Mouse (Mus musculus): ENCODE results near the gene Ap1m1. TPM values are rescaled to one million over a fixed set of nuclear protein-coding genes. Genes with fewer than 3 reads are reported as not detected.

The Ap1m1 gene
- polyA plus RNA-seq, 1 experiment from 2014 or later = 207 TPM

DNA sequence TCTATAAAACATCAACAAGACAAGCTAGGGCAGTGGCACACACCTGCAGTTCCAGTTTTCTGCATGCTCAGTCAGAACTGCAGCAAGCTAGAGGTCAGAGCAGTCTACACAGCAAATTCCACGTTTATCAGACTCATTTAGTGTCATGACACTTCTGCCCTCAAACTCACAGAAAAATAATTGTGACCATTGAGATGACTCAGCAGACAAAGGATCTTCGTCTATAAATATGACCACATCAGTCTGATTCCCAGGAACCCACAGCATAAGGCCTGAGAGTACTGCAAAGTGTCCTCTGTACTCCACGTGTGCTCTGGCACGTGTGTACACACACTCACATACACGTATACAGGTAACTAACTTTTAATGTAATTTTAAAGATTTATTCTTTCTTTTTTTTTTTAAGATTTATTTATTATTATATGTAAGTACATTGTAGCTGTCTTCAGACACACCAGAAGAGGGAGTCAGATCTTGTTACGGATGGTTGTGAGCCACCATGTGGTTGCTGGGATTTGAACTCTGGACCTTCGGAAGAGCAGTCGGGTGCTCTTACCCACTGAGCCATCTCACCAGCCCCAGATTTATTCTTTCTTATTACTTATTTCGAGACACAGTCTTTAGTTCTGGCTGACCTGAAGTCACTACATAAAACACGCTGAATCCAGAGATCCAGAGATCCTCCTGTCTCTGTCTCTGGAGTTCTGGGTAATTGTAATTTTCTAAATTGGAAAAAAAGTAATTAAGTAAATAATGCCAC, 20.9 kb upstream of the Ap1m1 start:
- WGBS = 84% methylated on average over 10 of the region's 10 CpGs
- peaks cover 5% of the 10 kb centered on the region; the same call in 1 of the 2 replicates for H3K27me3 ChIP-seq (replicated peaks)

DNA sequence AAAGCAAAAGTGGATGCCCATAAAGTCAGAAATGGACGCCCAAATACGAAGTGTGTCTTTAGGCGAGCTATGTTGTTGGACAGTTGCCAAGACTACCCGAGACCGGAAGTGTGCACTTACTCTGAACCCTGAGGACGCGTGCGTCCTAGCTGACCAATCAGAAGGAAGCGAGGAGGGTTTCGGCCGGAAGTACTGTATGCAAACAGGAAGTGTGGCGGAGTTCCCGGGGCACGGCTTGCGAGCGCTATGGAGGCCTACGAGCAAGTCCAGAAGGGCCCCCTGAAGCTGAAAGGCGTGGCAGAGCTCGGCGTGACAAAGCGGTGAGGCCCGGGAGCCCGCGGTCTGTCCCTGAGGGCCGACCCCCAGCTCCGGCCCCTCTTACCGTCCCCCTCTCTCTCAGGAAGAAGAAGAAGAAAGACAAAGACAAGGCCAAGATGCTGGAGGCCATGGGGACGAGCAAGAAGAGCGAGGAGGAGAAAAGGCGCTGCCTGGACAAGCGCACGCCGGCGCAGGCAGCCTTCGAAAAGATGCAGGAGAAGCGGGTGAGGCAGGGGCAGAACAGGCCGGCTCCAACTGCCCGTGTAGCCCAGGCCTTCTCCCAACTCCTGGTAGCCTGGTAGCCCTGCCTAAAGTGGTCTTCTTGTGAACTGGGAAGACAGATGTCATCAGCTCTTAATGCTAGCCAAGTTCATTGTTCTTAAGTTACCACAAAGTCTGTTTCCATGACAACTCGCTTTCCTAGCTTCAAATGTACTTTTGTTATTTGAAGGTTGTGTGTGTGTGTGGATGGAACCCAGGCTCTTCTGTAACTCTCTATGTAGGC, 20.1 kb upstream of the Ap1m1 start, which contains the start of gene Fam32a:
Gene Fam32a, plus strand, starts transcription at position 190 of the 823 bp plus-strand sequence.
- Histone ChIP-seq H3K4me2 (replicated peaks) (peak within 1 kb of the TSS; percentile 91), H3K4me3 (peak within 1 kb of the TSS; percentile 77), H3K36me3 (peaks cover 31% of the 10 kb centered on the region), H3K4me1 (peaks cover 16% of the 10 kb centered on the region), H3K27ac (0 out of 2 replicates have a peak within 1 kb of the TSS, but pooled peaks have one; percentile 13), H3K9me3 (no peaks in the 10 kb centered on the region), H3K9ac (peak within 1 kb of the TSS; percentile 68), H3K27me3 (replicated peaks) (peaks cover 5% of the 10 kb centered on the region; the same call in 1 of the 2 replicates)
- ATAC-seq (ENCODE audit: low FRiP score, low read depth) = peak; percentile 98
- WGBS = 15% methylated on average over 39 of the region's 39 CpGs

More for the DNA sequence above, 20.9 kb upstream of the Ap1m1 start:
- Histone ChIP-seq H3K9ac (no peak overlapping the region), H3K4me3 (no peak overlapping the region), H3K36me3 (peaks cover 28% of the 10 kb centered on the region), H3K4me1 (peaks cover 16% of the 10 kb centered on the region), H3K27ac (no peak overlapping the region), H3K4me2 (replicated peaks) (peak overlapping the region; percentile 91), H3K9me3 (no peaks in the 10 kb centered on the region)
- ATAC-seq (ENCODE audit: low FRiP score, low read depth) = peak; percentile 57

DNA sequence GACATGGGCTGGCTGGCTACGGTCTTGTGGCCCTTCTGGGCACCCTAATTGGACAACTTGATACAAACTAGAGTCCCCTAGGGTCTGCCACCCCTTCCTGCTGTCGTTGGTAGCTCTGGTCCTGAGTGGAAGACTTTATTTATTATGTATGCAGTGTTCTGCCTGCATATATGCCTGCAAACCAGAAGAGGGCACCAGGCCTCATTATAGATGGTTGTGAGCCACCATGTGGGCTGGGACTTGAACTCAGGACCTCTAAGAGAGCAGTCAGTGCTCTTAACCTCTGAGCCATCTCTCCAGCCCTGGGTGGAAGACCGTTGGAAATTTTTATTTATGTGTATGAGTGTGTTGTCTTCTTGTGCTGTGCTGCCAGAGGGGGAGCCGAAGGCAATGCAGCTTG, 19.1 kb upstream of the Ap1m1 start:
- Histone ChIP-seq H3K36me3 (peaks cover 31% of the 10 kb centered on the region), H3K4me2 (replicated peaks) (peak overlapping the region; percentile 91), H3K4me1 (peaks cover 16% of the 10 kb centered on the region), H3K27me3 (replicated peaks) (no peaks in the 10 kb centered on the region), H3K27ac (no peak overlapping the region), H3K4me3 (peak overlapping the region; percentile 77), H3K9ac (no peak overlapping the region), H3K9me3 (no peaks in the 10 kb centered on the region)
- 91% methylated on average over 4 of the region's 4 CpGs for WGBS
- ATAC-seq (ENCODE audit: low FRiP score, low read depth) = no peak

DNA sequence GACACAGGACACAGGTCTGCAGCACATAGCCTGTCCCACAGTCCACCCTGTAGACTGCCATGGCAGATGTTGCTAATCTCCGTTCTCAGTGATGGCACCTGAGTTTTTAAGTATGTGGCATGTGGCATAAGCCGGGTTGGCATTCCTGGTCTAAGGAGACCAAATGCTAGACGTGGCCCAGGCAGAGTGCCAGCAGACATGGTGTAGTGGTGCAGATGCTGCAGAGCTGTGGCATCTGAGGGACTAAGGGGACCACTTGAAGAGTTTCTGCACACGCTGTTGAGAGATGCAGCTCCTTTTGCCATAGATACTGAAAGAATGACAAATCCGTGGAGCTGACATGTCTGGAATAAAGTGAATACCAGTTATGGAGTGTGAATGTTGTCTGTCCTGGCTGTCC, 17.2 kb upstream of the Ap1m1 start:
- Histone ChIP-seq H3K4me2 (replicated peaks) (no peak overlapping the region), H3K27me3 (replicated peaks) (no peaks in the 10 kb centered on the region), H3K9ac (no peak overlapping the region), H3K4me1 (peaks cover 16% of the 10 kb centered on the region), H3K36me3 (peaks cover 31% of the 10 kb centered on the region), H3K4me3 (no peak overlapping the region), H3K27ac (no peak overlapping the region), H3K9me3 (no peaks in the 10 kb centered on the region)
- no peak for ATAC-seq (ENCODE audit: low FRiP score, low read depth)
- 95% methylated on average over 5 of the region's 5 CpGs for WGBS

DNA sequence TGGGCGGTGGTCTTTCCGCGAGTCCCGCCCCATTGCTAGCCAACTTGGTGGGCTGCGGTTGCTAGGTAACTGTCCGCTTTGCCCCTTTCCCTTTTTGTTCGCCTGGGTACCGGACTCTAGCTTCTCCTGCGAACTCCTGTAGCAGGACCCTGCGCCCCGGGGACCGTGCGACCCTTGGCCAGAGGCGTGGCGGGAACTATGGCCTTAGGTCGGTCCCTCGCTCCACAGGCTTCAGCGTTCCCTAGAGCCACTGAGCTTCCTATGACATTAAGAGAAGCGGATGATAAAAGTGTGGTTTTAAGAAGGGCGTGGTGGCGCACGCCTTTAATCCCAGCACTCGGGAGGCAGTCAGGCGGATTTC, 565 bp downstream of the Ap1m1 start:
- H3K27ac ChIP-seq = peak overlapping the region; percentile 84; the same call in 1 of the 2 replicates
- H3K27me3 ChIP-seq (replicated peaks) = no peaks in the 10 kb centered on the region
- H3K4me3 ChIP-seq = peak overlapping the region; percentile 64
- no peak for ATAC-seq (ENCODE audit: low FRiP score, low read depth)
- peak overlapping the region; percentile 78 for H3K4me2 ChIP-seq (replicated peaks)
- H3K36me3 ChIP-seq = peaks cover 8% of the 10 kb centered on the region
- 1% methylated on average over 24 of the region's 24 CpGs for WGBS
- H3K9me3 ChIP-seq = no peaks in the 10 kb centered on the region
- H3K9ac ChIP-seq = peak overlapping the region; percentile 62
- peaks cover 22% of the 10 kb centered on the region for H3K4me1 ChIP-seq

DNA sequence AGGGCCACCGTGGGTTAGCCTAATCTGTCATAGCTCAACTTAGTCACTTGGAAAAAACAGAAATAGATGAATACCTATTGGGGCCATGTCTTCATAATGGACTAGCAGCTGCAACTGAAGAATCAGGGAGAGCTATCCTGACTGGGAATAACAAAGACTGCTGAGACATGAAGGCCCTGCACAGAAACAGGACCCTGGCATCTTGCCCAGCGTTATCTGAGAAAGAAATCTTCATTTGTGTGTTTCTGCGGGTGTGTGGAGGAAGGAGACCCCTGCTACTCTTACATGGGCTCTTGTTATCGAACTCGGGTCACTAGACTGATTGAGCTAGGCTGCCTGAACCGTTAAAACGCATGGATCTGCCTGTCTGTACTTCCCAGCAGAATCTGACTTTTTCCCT, 1.1 kb downstream of the Ap1m1 start:
- Histone ChIP-seq H3K9ac (peak overlapping the region; percentile 62), H3K27ac (no peak overlapping the region), H3K4me3 (peak overlapping the region; percentile 64), H3K4me2 (replicated peaks) (peak overlapping the region; percentile 78), H3K4me1 (peaks cover 22% of the 10 kb centered on the region), H3K9me3 (no peaks in the 10 kb centered on the region), H3K36me3 (peaks cover 8% of the 10 kb centered on the region), H3K27me3 (replicated peaks) (no peaks in the 10 kb centered on the region)
- ATAC-seq (ENCODE audit: low FRiP score, low read depth) = no peak
- 64% methylated on average over 7 of the region's 7 CpGs for WGBS

DNA sequence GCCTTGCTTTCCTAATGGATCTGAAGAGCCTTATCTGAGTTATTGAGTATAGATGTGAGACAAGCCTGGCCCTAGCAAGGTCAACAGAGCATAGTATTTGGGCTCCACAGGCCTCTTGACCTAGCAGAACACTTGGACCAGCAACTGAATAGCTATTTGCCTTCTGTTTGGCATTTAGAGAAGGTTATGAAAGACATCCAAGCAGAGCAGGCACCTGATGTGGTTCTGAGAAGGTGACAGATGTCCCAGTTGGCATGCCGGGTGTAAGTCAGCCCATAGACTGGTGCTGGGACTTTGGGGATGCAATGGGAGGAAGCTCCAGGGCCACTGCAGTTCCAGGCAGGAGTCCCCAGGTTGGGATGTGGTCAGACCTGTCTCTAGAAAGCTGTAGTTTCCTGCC, 2.4 kb downstream of the Ap1m1 start:
- Histone ChIP-seq H3K36me3 (peaks cover 21% of the 10 kb centered on the region), H3K9me3 (no peaks in the 10 kb centered on the region), H3K27ac (no peak overlapping the region), H3K4me3 (no peak overlapping the region), H3K27me3 (replicated peaks) (no peaks in the 10 kb centered on the region), H3K4me1 (peaks cover 22% of the 10 kb centered on the region), H3K9ac (no peak overlapping the region), H3K4me2 (replicated peaks) (no peak overlapping the region)
- WGBS = 94% methylated on average over 1 of the region's 1 CpGs
- no peak for ATAC-seq (ENCODE audit: low FRiP score, low read depth)

DNA sequence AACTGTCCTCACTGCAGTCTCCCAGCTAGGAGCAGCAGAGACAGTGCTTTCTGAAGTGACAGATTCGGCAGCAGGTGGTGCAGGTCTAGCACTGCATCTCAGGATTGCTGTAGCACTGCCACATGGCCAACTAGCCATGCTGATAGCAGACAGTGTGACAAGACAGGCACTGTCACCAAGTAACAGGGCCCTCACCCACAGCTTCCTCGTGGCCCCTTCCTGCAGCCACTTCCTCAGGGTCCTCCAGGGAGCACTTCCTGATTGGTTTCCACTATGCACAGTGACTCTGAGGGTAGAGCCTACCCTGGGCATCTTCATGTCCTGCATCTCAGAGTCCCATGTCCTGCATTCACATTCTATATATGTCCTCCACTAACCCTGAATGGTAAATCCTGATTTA, 4.8 kb downstream of the Ap1m1 start:
- Histone ChIP-seq H3K9ac (no peak overlapping the region), H3K36me3 (peaks cover 37% of the 10 kb centered on the region), H3K9me3 (no peaks in the 10 kb centered on the region), H3K4me1 (peaks cover 22% of the 10 kb centered on the region), H3K4me3 (no peak overlapping the region), H3K4me2 (replicated peaks) (no peak overlapping the region), H3K27ac (no peak overlapping the region), H3K27me3 (replicated peaks) (no peaks in the 10 kb centered on the region)
- no peak for ATAC-seq (ENCODE audit: low FRiP score, low read depth)
- WGBS = 75% methylated on average over 2 of the region's 2 CpGs

DNA sequence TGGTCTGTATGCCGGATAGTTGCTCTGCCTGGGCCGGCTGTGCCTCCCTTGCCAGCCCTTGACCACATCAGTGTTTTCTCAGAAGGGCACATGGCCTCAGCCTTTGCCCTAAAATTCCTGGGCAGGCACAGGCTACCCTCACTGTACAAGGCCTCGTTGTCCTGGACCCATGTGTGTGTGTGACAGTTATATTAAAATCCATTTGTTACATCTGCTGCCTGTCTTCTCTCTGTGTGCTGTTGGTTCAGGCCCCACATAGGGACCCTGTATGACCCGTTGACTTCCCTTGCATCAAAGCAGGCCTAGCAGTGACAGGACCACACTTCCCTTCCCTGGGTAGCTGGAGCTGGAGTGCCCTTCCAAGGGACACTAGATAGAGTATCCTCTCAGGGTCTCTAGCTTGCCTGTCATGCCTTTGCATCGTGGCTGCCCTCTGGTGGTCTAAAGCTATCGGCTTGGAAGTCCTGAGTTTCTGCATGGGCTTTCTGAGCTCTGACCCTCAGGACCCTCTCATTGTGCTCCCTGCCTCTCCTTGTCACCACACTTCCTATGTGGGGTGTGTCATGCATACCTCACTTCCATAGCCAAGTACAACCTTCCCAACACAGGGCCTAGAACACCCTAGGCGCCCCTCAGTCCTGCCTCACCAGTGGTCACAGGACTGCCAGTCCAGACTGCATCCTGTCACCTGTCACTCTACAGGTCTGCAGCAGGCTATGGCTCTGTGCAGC, 17.5 kb downstream of the Ap1m1 start:
- H3K36me3 ChIP-seq = peaks cover 38% of the 10 kb centered on the region
- H3K9ac ChIP-seq = no peak overlapping the region
- no peak overlapping the region for H3K4me3 ChIP-seq
- WGBS = 56% methylated on average over 7 of the region's 7 CpGs
- H3K4me1 ChIP-seq = no peaks in the 10 kb centered on the region
- no peak overlapping the region for H3K27ac ChIP-seq
- ATAC-seq (ENCODE audit: low FRiP score, low read depth) = peak; percentile 17; the same call in 1 of the 2 replicates
- no peaks in the 10 kb centered on the region for H3K27me3 ChIP-seq (replicated peaks)
- H3K9me3 ChIP-seq = no peaks in the 10 kb centered on the region
- H3K4me2 ChIP-seq (replicated peaks) = no peak overlapping the region

DNA sequence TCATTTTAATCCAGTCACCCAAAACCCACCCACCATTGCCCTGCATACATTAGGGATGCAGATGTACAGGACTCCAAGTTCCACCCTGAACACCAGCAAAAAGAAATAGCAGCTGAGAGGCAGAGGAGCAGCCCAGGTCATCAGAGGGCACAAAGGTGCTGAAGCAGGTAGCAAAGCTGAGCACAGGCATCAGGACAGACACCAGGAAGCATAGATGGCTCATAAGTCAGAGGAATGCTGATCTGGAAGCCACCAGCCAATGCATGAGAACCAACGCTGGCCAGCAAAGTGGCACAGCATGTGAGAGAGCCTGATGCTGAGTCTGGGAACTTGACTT, 18.1 kb downstream of the Ap1m1 start:
- Histone ChIP-seq H3K4me1 (no peaks in the 10 kb centered on the region), H3K4me2 (replicated peaks) (no peak overlapping the region), H3K36me3 (peaks cover 33% of the 10 kb centered on the region), H3K9me3 (no peaks in the 10 kb centered on the region), H3K27me3 (replicated peaks) (no peaks in the 10 kb centered on the region), H3K9ac (no peak overlapping the region), H3K4me3 (no peak overlapping the region), H3K27ac (no peak overlapping the region)
- WGBS = 81% methylated on average over 1 of the region's 1 CpGs
- no peak for ATAC-seq (ENCODE audit: low FRiP score, low read depth)

DNA sequence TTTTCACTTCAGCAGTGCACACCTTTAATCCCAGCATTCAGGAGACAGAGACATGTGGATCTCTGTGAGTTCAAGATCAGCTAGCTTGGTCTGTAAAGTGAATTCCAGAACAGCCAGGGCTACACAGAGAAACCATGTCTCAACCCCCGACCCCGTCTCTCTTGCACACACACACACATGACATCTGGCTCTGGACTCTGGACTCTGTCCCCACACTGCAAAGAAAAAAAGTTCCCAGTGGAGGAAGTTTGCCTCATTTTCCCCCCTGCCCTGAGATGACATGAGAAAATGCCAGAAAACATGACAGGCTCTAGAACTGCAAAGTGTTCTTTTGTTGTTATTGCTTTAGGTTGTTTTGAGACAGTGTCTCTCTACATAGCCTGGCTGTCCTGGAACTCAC, 20.0 kb downstream of the Ap1m1 start:
- H3K36me3 ChIP-seq = peaks cover 15% of the 10 kb centered on the region
- H3K4me3 ChIP-seq = no peak overlapping the region
- no peak overlapping the region for H3K4me2 ChIP-seq (replicated peaks)
- H3K9me3 ChIP-seq = no peaks in the 10 kb centered on the region
- H3K9ac ChIP-seq = no peak overlapping the region
- no peaks in the 10 kb centered on the region for H3K27me3 ChIP-seq (replicated peaks)
- 79% methylated on average over 2 of the region's 2 CpGs for WGBS
- ATAC-seq (ENCODE audit: low FRiP score, low read depth) = no peak
- H3K4me1 ChIP-seq = no peaks in the 10 kb centered on the region
- H3K27ac ChIP-seq = no peak overlapping the region

DNA sequence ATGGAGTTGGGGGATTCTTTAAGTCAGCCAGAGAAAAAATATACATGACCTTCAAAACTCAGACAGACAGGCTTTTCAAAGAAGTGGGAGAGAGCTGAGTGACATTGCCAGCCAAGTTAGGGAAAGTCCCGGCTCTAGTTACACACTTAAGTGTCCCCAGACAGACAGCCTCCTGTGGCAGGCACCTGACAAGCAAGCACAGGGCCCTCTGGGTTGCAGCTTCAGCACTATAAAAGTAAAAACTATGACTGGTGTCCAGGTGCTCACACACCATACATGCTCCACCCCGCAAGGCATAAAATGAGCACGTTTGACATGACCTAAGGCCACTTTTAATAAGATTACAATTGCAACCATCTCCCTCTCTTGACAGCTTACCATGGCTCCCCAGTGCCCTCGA, 20.8 kb downstream of the Ap1m1 start:
- Histone ChIP-seq H3K4me3 (no peak overlapping the region), H3K4me2 (replicated peaks) (no peak overlapping the region), H3K9me3 (no peaks in the 10 kb centered on the region), H3K36me3 (peaks cover 8% of the 10 kb centered on the region), H3K4me1 (no peaks in the 10 kb centered on the region), H3K27ac (no peak overlapping the region), H3K9ac (no peak overlapping the region), H3K27me3 (replicated peaks) (no peaks in the 10 kb centered on the region)
- no peak for ATAC-seq (ENCODE audit: low FRiP score, low read depth)
- WGBS = 59% methylated on average over 4 of the region's 4 CpGs

All from neural tube, embryonic 12.5 days (tissue).